Mouse (Mus musculus) heart, postnatal 25 days (tissue): ENCODE measurements around the gene Patl2. TPM values are rescaled to one million over a fixed set of nuclear protein-coding genes. Genes with fewer than 3 reads are reported as not detected.
"Not testable (repeated sequence)": the region's sequence is repeated elsewhere in the genome, so short reads cannot be mapped to it uniquely, and the experiment has no call there.

ENCODE experiments used
- DNase-seq: peaks from one replicate; pipeline ENCODE4 v3.0.0; 2022; ENCODE audit warnings: low spot score
- intact Hi-C: fragments of 180-260 bp; cut with DNase I; formaldehyde crosslinking; loops from one replicate; pipeline ENCODE4 v1.15.1; 2025
- total RNA-seq, 2 experiments: library from RNA; stranded (reverse); gene quantifications; 2 replicates each; pipeline ENCODE4 v1.2.3; 2021

Gene Patl2
- total RNA-seq, 2 experiments from 2014 or later = not detected

- DNase-seq, intact Hi-C loops: not testable (repeated sequence)
Measured at GRCm38 (mm10) chr2:122097686-122098085, 88.3 kb downstream of the Patl2 start.

DNA sequence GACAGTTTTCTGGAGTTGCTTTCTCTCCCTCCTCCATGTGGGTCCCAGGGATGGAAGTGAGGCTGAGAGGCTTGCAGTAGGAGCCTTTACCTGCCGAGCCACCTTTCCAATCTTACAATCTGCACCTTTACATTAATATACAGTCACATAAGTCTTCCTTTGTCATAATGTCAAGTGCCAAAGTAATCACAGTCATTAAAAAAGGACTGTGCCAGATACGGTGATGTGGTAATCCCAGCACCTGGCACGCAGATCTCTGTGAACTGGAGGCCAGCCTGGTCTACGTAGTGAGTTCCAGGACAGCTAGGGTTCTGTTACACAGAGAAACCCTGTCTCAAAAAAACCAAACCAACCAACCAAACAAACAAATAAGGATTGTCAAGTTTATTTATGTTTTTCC is 92.1 kb downstream of the Patl2 start:
- intact Hi-C loops = no loop called here

GRCm38 (mm10) chr2:122086446-122086845 is 99.5 kb downstream of the Patl2 start:
- intact Hi-C loops = no loop called here

More for the DNA sequence above, 92.1 kb downstream of the Patl2 start:
- no peak for DNase-seq

GRCm38 (mm10) chr2:122081728-122082456 is 104.1 kb downstream of the Patl2 start:
- intact Hi-C loops = no loop called here
- no peak for DNase-seq

More at GRCm38 (mm10) chr2:122086446-122086845, 99.5 kb downstream of the Patl2 start:
- no peak for DNase-seq

Other genes starting within 250 kb of the Patl2 start
- gene Ctdspl2, start 230.2 kb downstream of the Patl2 start, total RNA-seq = 10 to 100 TPM; 14.8 to 15.8 TPM
- not detected for gene Mageb3, start 230.1 kb downstream of the Patl2 start, total RNA-seq
- 10 to 100 TPM; 20.0 to 21.4 TPM for gene Eif3j1, start 157.6 kb downstream of the Patl2 start, total RNA-seq
- 10 to 100 TPM; 10.2 to 11.3 TPM for gene Spg11, start 67.8 kb downstream of the Patl2 start, total RNA-seq
- gene B2m, start 38.5 kb downstream of the Patl2 start, total RNA-seq = 100 to 1,000 TPM; 132 to 152 TPM
- gene Trim69, start 25.5 kb downstream of the Patl2 start, total RNA-seq = not detected
- gene Terb2, start 83 bp upstream of the Patl2 start, total RNA-seq = not detected
- 100 to 1,000 TPM; 120 to 128 TPM for gene Sord, start 48.6 kb upstream of the Patl2 start, total RNA-seq
- gene Duox2, start 112.3 kb upstream of the Patl2 start, total RNA-seq = under 1 TPM; 0.44 to 0.45 TPM
- gene Duoxa2, start 112.7 kb upstream of the Patl2 start, total RNA-seq = under 1 TPM; 0.17 to 0.26 TPM
- gene Duoxa1, start 127.5 kb upstream of the Patl2 start, total RNA-seq = under 1 TPM; 0.28 to 0.29 TPM
- gene Duox1, start 129.5 kb upstream of the Patl2 start, total RNA-seq = under 1 TPM; 0.20 to 0.23 TPM
- gene Shf, start 183.0 kb upstream of the Patl2 start, total RNA-seq = 1 to 10 TPM; 3.7 to 6.6 TPM
- gene Slc28a2, start 240.3 kb upstream of the Patl2 start, total RNA-seq = 10 to 100 TPM; 18.8 to 23.8 TPM